Mouse (Mus musculus): Measurements from ENCODE around the gene Gm11733. TPM values are rescaled to one million over a fixed set of nuclear protein-coding genes. Genes with fewer than 3 reads are reported as not detected.

Gene Gm11733
- total and polyA plus RNA-seq, 2 experiments from 2014 or later, result 0.38 TPM; not detected in 1

DNA sequence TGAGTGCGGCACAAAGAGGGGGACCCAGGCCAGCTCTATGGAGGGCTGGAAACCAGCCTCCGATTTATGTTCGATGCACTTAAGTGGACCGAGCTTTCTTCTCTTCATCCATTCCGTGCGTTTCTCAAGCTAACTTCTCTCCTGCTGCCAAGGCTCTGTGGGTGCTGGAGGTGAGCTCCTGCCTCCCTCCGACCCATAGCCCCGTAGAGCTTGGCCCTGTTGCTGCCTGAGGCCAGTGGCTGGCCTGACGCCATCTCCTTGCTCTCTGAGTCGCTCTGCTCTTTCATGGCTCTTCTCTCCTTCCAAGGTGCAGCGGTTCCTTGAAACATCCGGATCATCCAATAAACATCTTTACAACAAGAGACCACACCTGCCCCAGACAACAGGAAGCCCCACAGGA is 4.4 kb upstream of the Gm11733 start:
- Histone ChIP-seq H3K4me2 (ENCODE audit: low read depth, low read length, poor library complexity, severe bottlenecking) (0 out of 2 replicates have a peak overlapping the region, but pooled peaks have one; percentile 12), H3K4me1 (ENCODE audit: insufficient read depth, low read length) (peaks cover 16% of the 10 kb centered on the region; the same call in 1 of the 2 replicates), H3K36me3 (ENCODE audit: insufficient read depth, low read length) (no peaks in the 10 kb centered on the region), H3K27me3 (ENCODE audit: insufficient read depth, low read length) (no peaks in the 10 kb centered on the region), H3K4me3 (ENCODE audit: low read depth, low read length) (no peak overlapping the region; the same call in 1 of the 2 replicates), H3K9ac (replicated peaks; ENCODE audit: low read length, poor library complexity, severe bottlenecking) (0 out of 2 replicates have a peak overlapping the region, but pooled peaks have one; percentile 33), H3K27ac (ENCODE audit: low read depth, low read length) (peak overlapping the region; percentile 87), H3K9me3 (ENCODE audit: low read length) (no peaks in the 10 kb centered on the region)
- no peak for ATAC-seq (ENCODE audit: low FRiP score)
- no peak for DNase-seq (ENCODE audit: low spot score)
- TF ChIP-seq CTCF (IDR thresholded peaks at IDR 0.05), result no peak
- 34% methylated on average over 12 of the region's 12 CpGs for WGBS

GRCm38 (mm10) chr11:117482300-117482676 is 1.9 kb upstream of the Gm11733 start:
- WGBS, result 16% methylated on average over 11 of the region's 11 CpGs
- Histone ChIP-seq H3K27ac (ENCODE audit: low read depth, low read length) (peak overlapping the region; percentile 78), H3K4me2 (ENCODE audit: low read depth, low read length, poor library complexity, severe bottlenecking) (peak overlapping the region; percentile 40), H3K9ac (replicated peaks; ENCODE audit: low read length, poor library complexity, severe bottlenecking) (peak overlapping the region; percentile 29; the same call in 1 of the 2 replicates), H3K36me3 (ENCODE audit: insufficient read depth, low read length) (no peaks in the 10 kb centered on the region), H3K27me3 (ENCODE audit: insufficient read depth, low read length) (no peaks in the 10 kb centered on the region), H3K9me3 (ENCODE audit: low read length) (no peaks in the 10 kb centered on the region), H3K4me3 (ENCODE audit: low read depth, low read length) (peak overlapping the region; percentile 14; the same call in 1 of the 2 replicates), H3K4me1 (ENCODE audit: insufficient read depth, low read length) (peaks cover 13% of the 10 kb centered on the region; the same call in 1 of the 2 replicates)
- no peak for ATAC-seq (ENCODE audit: low FRiP score)
- TF ChIP-seq CTCF (IDR thresholded peaks at IDR 0.05), result no peak
- no peak for DNase-seq (ENCODE audit: low spot score)

DNA sequence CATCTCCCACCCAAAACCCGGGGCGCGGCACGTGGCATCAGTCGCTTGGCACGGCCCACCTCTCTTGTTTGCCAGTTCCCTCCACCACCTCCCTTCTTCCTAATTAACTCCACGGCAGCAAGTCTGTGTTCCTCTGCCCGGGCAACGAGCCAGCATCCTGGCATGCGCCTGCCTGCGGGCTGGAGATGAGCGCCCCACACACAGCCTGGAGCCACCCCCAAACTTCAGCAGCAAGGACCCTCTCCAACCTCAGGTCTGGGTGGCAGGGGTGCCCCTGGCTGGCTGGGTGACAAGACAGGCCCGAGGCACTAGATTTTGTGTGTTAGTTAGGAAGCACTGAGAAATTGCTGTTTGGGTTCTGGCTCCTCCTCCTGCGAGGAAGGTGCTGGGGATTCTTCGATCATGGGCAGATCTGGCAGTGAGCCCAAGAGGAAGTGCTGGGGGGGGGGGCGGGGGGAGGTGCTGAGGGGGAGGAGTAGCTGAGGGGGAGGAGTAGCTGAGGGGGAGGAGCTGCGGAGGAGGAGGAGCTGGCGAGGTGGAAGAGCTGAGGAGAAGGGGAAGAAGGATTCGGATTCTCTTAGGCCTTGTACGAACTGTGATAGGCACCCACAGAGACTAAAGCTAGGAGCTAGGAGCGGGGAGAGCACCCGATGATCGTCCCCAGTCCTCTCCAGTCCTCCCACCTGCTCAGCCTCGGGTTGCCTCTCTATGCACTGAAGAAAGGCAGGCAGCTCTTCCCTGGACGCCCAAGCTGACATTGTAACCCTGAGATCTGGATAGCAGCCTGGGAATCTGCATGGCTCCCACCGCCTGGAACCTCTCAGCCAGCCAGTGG is 1.3 kb upstream of the Gm11733 start:
- 5% methylated on average over 25 of the region's 26 CpGs for WGBS

DNA sequence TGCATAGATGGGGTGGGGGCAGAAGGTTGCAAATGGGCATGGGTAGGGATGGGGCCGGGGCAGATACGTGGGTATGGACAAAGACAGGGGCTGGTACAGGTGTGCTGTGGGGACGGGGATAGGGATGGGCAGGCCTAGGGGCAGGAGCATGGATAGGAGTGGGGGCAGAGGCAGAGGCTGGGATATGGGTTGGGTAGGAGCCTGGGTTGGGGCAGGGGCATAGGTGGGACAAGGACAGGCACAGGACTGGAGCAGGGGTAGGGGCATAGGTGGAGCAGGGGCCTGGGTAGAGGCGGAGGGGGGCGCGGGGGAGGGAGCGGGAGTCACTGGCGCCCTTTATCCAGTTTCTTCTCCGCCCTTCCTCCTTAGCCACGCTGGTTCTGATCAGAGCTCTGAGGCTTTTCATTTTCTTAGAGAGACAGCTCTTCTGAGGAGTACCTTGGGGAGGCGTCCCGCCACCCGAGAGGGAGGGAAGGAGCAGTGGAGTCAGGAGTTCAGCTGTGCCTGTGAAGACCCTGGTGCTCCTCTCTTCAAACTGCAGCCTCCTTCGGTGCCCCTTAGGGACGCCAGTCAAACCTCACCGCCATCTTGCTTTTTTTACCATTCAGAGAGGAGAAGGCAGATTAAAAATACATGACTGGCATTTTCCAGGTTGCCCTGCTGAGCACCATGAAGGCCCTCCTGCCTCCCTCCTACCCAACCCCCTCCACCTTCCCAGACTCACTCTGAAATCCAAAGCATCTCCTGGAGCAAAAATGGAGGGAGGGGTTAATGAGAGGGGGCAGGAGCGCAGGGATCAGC is 7.4 kb downstream of the Gm11733 start:
- DNase-seq (ENCODE audit: low spot score), result no peak
- WGBS, result 44% methylated on average over 17 of the region's 17 CpGs

More for the DNA sequence above, 1.3 kb upstream of the Gm11733 start:
- Histone ChIP-seq H3K9ac (replicated peaks; ENCODE audit: low read length, poor library complexity, severe bottlenecking) (0 out of 2 replicates have a peak overlapping the region, but pooled peaks have one; percentile 29), H3K4me2 (ENCODE audit: low read depth, low read length, poor library complexity, severe bottlenecking) (peak overlapping the region; percentile 40), H3K27ac (ENCODE audit: low read depth, low read length) (peak overlapping the region; percentile 78), H3K27me3 (ENCODE audit: insufficient read depth, low read length) (no peaks in the 10 kb centered on the region), H3K4me3 (ENCODE audit: low read depth, low read length) (peak overlapping the region; percentile 14; the same call in 1 of the 2 replicates), H3K4me1 (ENCODE audit: insufficient read depth, low read length) (peaks cover 13% of the 10 kb centered on the region; the same call in 1 of the 2 replicates), H3K36me3 (ENCODE audit: insufficient read depth, low read length) (no peaks in the 10 kb centered on the region), H3K9me3 (ENCODE audit: low read length) (no peaks in the 10 kb centered on the region)
- DNase-seq (ENCODE audit: low spot score) (peak; percentile 93), ATAC-seq (ENCODE audit: low FRiP score) (no peak; the same call in 1 of the 2 replicates)
- no peak for TF ChIP-seq CTCF (IDR thresholded peaks at IDR 0.05)

GRCm38 (mm10) chr11:117492209-117492505 is 8.0 kb downstream of the Gm11733 start:
- Histone ChIP-seq H3K27me3 (ENCODE audit: insufficient read depth, low read length) (no peaks in the 10 kb centered on the region), H3K9me3 (ENCODE audit: low read length) (no peaks in the 10 kb centered on the region), H3K4me2 (ENCODE audit: low read depth, low read length, poor library complexity, severe bottlenecking) (no peak overlapping the region), H3K9ac (replicated peaks; ENCODE audit: low read length, poor library complexity, severe bottlenecking) (no peak overlapping the region), H3K36me3 (ENCODE audit: insufficient read depth, low read length) (no peaks in the 10 kb centered on the region), H3K27ac (ENCODE audit: low read depth, low read length) (peak overlapping the region; percentile 38), H3K4me1 (ENCODE audit: insufficient read depth, low read length) (peaks cover 22% of the 10 kb centered on the region; the same call in 1 of the 2 replicates), H3K4me3 (ENCODE audit: low read depth, low read length) (no peak overlapping the region)
- TF ChIP-seq CTCF (IDR thresholded peaks at IDR 0.05), result no peak
- ATAC-seq (ENCODE audit: low FRiP score), result no peak
- 6% methylated on average over 1 of the region's 1 CpGs for WGBS
- DNase-seq (ENCODE audit: low spot score), result no peak

More for the DNA sequence above, 7.4 kb downstream of the Gm11733 start:
- ATAC-seq (ENCODE audit: low FRiP score), result no peak
- Histone ChIP-seq H3K36me3 (ENCODE audit: insufficient read depth, low read length) (no peaks in the 10 kb centered on the region), H3K9ac (replicated peaks; ENCODE audit: low read length, poor library complexity, severe bottlenecking) (no peak overlapping the region), H3K4me1 (ENCODE audit: insufficient read depth, low read length) (peaks cover 17% of the 10 kb centered on the region; the same call in 1 of the 2 replicates), H3K4me3 (ENCODE audit: low read depth, low read length) (no peak overlapping the region), H3K27me3 (ENCODE audit: insufficient read depth, low read length) (no peaks in the 10 kb centered on the region), H3K27ac (ENCODE audit: low read depth, low read length) (peak overlapping the region; percentile 38), H3K4me2 (ENCODE audit: low read depth, low read length, poor library complexity, severe bottlenecking) (no peak overlapping the region), H3K9me3 (ENCODE audit: low read length) (no peaks in the 10 kb centered on the region)
- no peak for TF ChIP-seq CTCF (IDR thresholded peaks at IDR 0.05)

All from midbrain, postnatal 0 days (tissue).